Mouse (Mus musculus) CH12.LX (cell line): Measurements from ENCODE around the gene Gls.

Source experiments
- CTCF ChIP-seq, 2 experiments: IDR thresholded peaks in 1 of 2; conservative IDR thresholded peaks in 1 of 2; 2 replicates each; pipeline ENCODE4 v1.5.1; 2011 to 2012; ENCODE audit warnings: low read depth in 2 of 2, low read length in 2 of 2, improper control_type of control experiment in 1 of 2, inconsistent platforms in 1 of 2, mild to moderate bottlenecking in 1 of 2, moderate library complexity in 1 of 2
- EP300 ChIP-seq: IDR thresholded peaks from 2 replicates; pipeline ENCODE4 v1.6.1; 2011; ENCODE audit warnings: low read length, improper control_type of control experiment
- MAZ ChIP-seq: IDR thresholded peaks from 2 replicates; pipeline ENCODE4 v1.6.1; 2012; ENCODE audit warnings: low read depth, mild to moderate bottlenecking, inconsistent platforms, low read length, improper control_type of control experiment, moderate library complexity
- MXI1 ChIP-seq: IDR thresholded peaks from 2 replicates; pipeline ENCODE4 v1.6.1; 2011; ENCODE audit warnings: mild to moderate bottlenecking, low read depth, low read length, improper control_type of control experiment
- POLR2A ChIP-seq: IDR thresholded peaks from 2 replicates; pipeline ENCODE4 v1.6.1; 2011; ENCODE audit warnings: low read depth, mild to moderate bottlenecking, improper control_type of control experiment, low read length

- TF ChIP-seq CTCF (conservative IDR thresholded peaks at IDR 0.05 in 1 of 2, IDR thresholded peaks at IDR 0.05 in 1 of 2; ENCODE audit: low read depth in 2 of 2, low read length in 2 of 2) = no peak
- no peak for TF ChIP-seq MAZ
- no peak for TF ChIP-seq EP300
- no peak for TF ChIP-seq POLR2A
- no peak for TF ChIP-seq MXI1
These were observed 23.9 kb upstream of the Gls start for GRCm38 (mm10) chr1:52256916-52257315.
